In the genomic region with DNA sequence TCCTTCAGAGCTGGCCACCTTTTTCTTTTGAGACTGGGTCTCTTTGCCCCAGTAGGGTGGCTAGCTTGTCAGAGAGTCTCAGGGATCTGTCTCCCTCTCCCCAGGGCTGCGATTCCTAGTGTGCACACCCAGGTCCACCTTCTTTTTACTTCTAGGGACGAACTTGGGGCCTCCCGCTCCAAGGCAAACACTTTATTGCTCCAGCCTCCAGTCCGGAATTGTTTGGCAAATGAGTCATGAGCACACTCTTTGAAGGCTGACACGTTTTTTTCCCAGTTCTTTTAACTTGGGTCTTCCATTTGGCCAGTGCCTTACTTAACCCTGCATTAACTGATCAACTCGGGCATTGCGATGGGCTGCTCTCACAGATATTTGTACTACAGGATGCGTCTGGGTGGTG, we compare ENCODE assay signal across 31 mouse cellular contexts. TPM values are rescaled to one million over a fixed set of nuclear protein-coding genes. Genes with fewer than 3 reads are reported as not detected.
DNase-seq lines count a peak whose midpoint lies in the region; ATAC-seq and TF ChIP-seq lines count a peak whose summit lies in the region.
"Had no signal": no experiment of that assay in that cellular context is flagged by ENCODE, and none has a peak within 500 bp of the region (broad histone marks: within the 10 kb centered on the region; RNA-seq: fewer than 3 reads in every experiment).

No protein-coding gene starts in this region.

- 81% methylated on average over 8 of the region's 8 CpGs for WGBS in liver, postnatal 0 days (ENCODE audit: insufficient replicate concordance)
- 84% methylated on average over 8 of the region's 8 CpGs for WGBS in liver, embryonic 11.5 days
- 97% methylated on average over 8 of the region's 8 CpGs for WGBS in spleen, adult 2 months
- 72% methylated on average over 8 of the region's 8 CpGs for WGBS in stomach, embryonic 14.5 days

- peaks cover 3% of the 10 kb centered on the region for H3K4me1 ChIP-seq in liver, postnatal 0 days (ENCODE audit: insufficient read depth)
- H3K4me1 ChIP-seq in liver, embryonic 11.5 days (replicated peaks; ENCODE audit: control insufficient read depth, insufficient read depth, low read length): no peaks in the 10 kb centered on the region
- H3K4me1 ChIP-seq in spleen, adult 2 months (ENCODE audit: control insufficient read depth, insufficient read depth, insufficient read length): peaks cover 21% of the 10 kb centered on the region; the same call in 1 of the 2 replicates
- peaks cover 10% of the 10 kb centered on the region; the same call in 1 of the 2 replicates for H3K4me1 ChIP-seq in stomach, embryonic 14.5 days (ENCODE audit: control insufficient read depth, insufficient read depth, low read length)
- H3K4me1 ChIP-seq: embryonic facial prominence, embryonic 15.5 days; forebrain, embryonic 12.5 days; heart, embryonic 13.5 days; hindbrain, embryonic 15.5 days; liver, embryonic 13.5 days; neural tube, embryonic 12.5 days had no signal

- no peak for ATAC-seq in liver, postnatal 0 days
- no peak for ATAC-seq in liver, embryonic 11.5 days (replicated peaks; ENCODE audit: low FRiP score)
- ATAC-seq in stomach, embryonic 14.5 days (ENCODE audit: insufficient number of reproducible peaks, insufficient read depth, low FRiP score, low read depth): peak; percentile 29; the same call in 1 of the 2 replicates
- ATAC-seq: inflammation-experienced regulatory T-cells, adult 6 months had no signal

- 0 out of 2 replicates have a peak, but pooled peaks cover 4% of the 10 kb centered on the region for H3K9me3 ChIP-seq in liver, postnatal 0 days (ENCODE audit: low read length)
- H3K9me3 ChIP-seq in liver, embryonic 11.5 days (ENCODE audit: control insufficient read depth, low read length): no peaks in the 10 kb centered on the region
- H3K9me3 ChIP-seq in stomach, embryonic 14.5 days (ENCODE audit: control insufficient read depth, low read depth, low read length): no peaks in the 10 kb centered on the region
- H3K9me3 ChIP-seq: embryonic facial prominence, embryonic 10.5 days; embryonic facial prominence, embryonic 15.5 days; G1E; hindbrain, embryonic 15.5 days; liver, embryonic 13.5 days; neural tube, embryonic 12.5 days had no signal

- H3K9ac ChIP-seq in liver, postnatal 0 days (replicated peaks): no peak overlapping the region
- H3K9ac ChIP-seq in liver, embryonic 11.5 days (ENCODE audit: low read depth, low read length): no peak overlapping the region
- H3K9ac ChIP-seq in stomach, embryonic 14.5 days (replicated peaks; ENCODE audit: low read depth, low read length): no peak overlapping the region
- H3K9ac ChIP-seq: embryonic facial prominence, embryonic 15.5 days; forebrain, embryonic 12.5 days; heart, embryonic 13.5 days; hindbrain, embryonic 15.5 days; liver, embryonic 13.5 days; neural tube, embryonic 12.5 days had no signal

- no peak overlapping the region for H3K4me2 ChIP-seq in liver, postnatal 0 days (ENCODE audit: low read depth, low read length)
- H3K4me2 ChIP-seq in liver, embryonic 11.5 days: no peak overlapping the region
- no peak overlapping the region for H3K4me2 ChIP-seq in stomach, embryonic 14.5 days (replicated peaks; ENCODE audit: low read depth, low read length)
- H3K4me2 ChIP-seq: embryonic facial prominence, embryonic 15.5 days; forebrain, embryonic 12.5 days; heart, embryonic 13.5 days; hindbrain, embryonic 15.5 days; liver, embryonic 13.5 days; neural tube, embryonic 12.5 days had no signal

- H3K36me3 ChIP-seq in liver, postnatal 0 days (replicated peaks; ENCODE audit: insufficient read depth, low read length): peaks cover 56% of the 10 kb centered on the region
- H3K36me3 ChIP-seq in liver, embryonic 11.5 days (ENCODE audit: control insufficient read depth, insufficient read depth, low read length): peaks cover 10% of the 10 kb centered on the region
- peaks cover 28% of the 10 kb centered on the region for H3K36me3 ChIP-seq in spleen, adult 2 months (ENCODE audit: control insufficient read depth, insufficient read depth, low read length)
- peaks cover 38% of the 10 kb centered on the region for H3K36me3 ChIP-seq in stomach, embryonic 14.5 days (ENCODE audit: control insufficient read depth, insufficient read depth, low read length)

- TF ChIP-seq EP300 in liver, postnatal 0 days (IDR thresholded peaks at IDR 0.05; ENCODE audit: low read depth): no peak

- no peaks in the 10 kb centered on the region for H3K27me3 ChIP-seq in liver, postnatal 0 days (ENCODE audit: insufficient read depth, low read length)
- no peaks in the 10 kb centered on the region for H3K27me3 ChIP-seq in liver, embryonic 11.5 days (replicated peaks; ENCODE audit: control insufficient read depth, insufficient read depth, low read length)
- H3K27me3 ChIP-seq in spleen, adult 2 months (ENCODE audit: control insufficient read depth, insufficient read depth, low read length): no peaks in the 10 kb centered on the region
- no peaks in the 10 kb centered on the region for H3K27me3 ChIP-seq in stomach, embryonic 14.5 days (ENCODE audit: control insufficient read depth, insufficient read depth, low read length)
- H3K27me3 ChIP-seq: embryonic facial prominence, embryonic 15.5 days; forebrain, embryonic 12.5 days; heart, embryonic 13.5 days; hindbrain, embryonic 15.5 days; liver, embryonic 13.5 days; neural tube, embryonic 12.5 days had no signal

- no peak for TF ChIP-seq POLR2A in spleen, adult 2 months (IDR thresholded peaks at IDR 0.05; ENCODE audit: low read depth, low read length)

- no peak for TF ChIP-seq CTCF in liver, postnatal 0 days (IDR thresholded peaks at IDR 0.05; ENCODE audit: low read depth)
- no peak for TF ChIP-seq CTCF in spleen, adult 2 months (IDR thresholded peaks at IDR 0.05; ENCODE audit: extremely low read depth, insufficient read depth, insufficient read length, insufficient replicate concordance)

- H3K4me3 ChIP-seq in liver, postnatal 0 days (ENCODE audit: low read depth, low read length): no peak overlapping the region
- no peak overlapping the region for H3K4me3 ChIP-seq in liver, embryonic 11.5 days (ENCODE audit: low read depth, low read length)
- no peak overlapping the region for H3K4me3 ChIP-seq in spleen, adult 2 months (ENCODE audit: extremely low read depth, insufficient read depth, insufficient read length)
- H3K4me3 ChIP-seq in stomach, embryonic 14.5 days (ENCODE audit: low read depth, low read length): no peak overlapping the region
- H3K4me3 ChIP-seq: embryonic facial prominence, embryonic 10.5 days; embryonic facial prominence, embryonic 15.5 days; forebrain, embryonic 12.5 days; heart, embryonic 13.5 days; hindbrain, embryonic 15.5 days; liver, embryonic 13.5 days; myocyte; neural tube, embryonic 12.5 days had no signal

- H3K27ac ChIP-seq in liver, postnatal 0 days (ENCODE audit: low read depth): 0 out of 2 replicates have a peak overlapping the region, but pooled peaks have one; percentile 74
- H3K27ac ChIP-seq in liver, embryonic 11.5 days (ENCODE audit: low read depth, low read length): no peak overlapping the region
- H3K27ac ChIP-seq in spleen, adult 2 months (ENCODE audit: insufficient read depth, low read length): peak overlapping the region; percentile 58
- H3K27ac ChIP-seq in stomach, embryonic 14.5 days (ENCODE audit: low read length): peak overlapping the region; percentile 40; the same call in 1 of the 2 replicates
- H3K27ac ChIP-seq: embryonic facial prominence, embryonic 10.5 days; embryonic facial prominence, embryonic 15.5 days; forebrain, embryonic 12.5 days; heart, embryonic 13.5 days; hindbrain, embryonic 15.5 days; liver, embryonic 13.5 days; macrophage; neural tube, embryonic 12.5 days had no signal

- DNase-seq in liver, postnatal 0 days: no peak
- no peak for DNase-seq in liver, embryonic 11.5 days (ENCODE audit: low spot score)
- no peak for DNase-seq in spleen, adult 2 months (ENCODE audit: low read depth in 1 of 2, low spot score in 2 of 2)
- DNase-seq in spleen, postnatal 14 days (ENCODE audit: low spot score in 2 of 2): no peak
- DNase-seq in thymus, postnatal 0 days (ENCODE audit: low spot score): no peak
- DNase-seq in kidney, postnatal 4 days: no peak
- DNase-seq: adrenal gland, adult 8-10 months; cerebellum, adult 8-10 months; cerebellum, postnatal 25 days; gastrocnemius, postnatal 10 days; heart, postnatal 10 days; kidney, adult 9 months; kidney, postnatal 36 days; layer of hippocampus, postnatal 36 days; left cerebral cortex, postnatal 4 days; liver, embryonic 13.5 days; right cerebral cortex, adult 18-20 months; right cerebral cortex, postnatal 4 days; thymus, adult 2 months; thymus, postnatal 4 days had no signal

RNA-seq across cellular contexts. Expression of gene Ston1, which starts 14.1 kb away (rescaled TPM):
- polyA plus RNA-seq in liver, postnatal 0 days (2015; fragmentation: Nextera tagmentation; extraction: Ambion mirVana): 0.70 and 0.99 TPM in 2 replicates
- 2.8 and 2.9 TPM in 2 replicates for polyA plus RNA-seq in liver, embryonic 11.5 days (2014; fragmentation: Nextera tagmentation; extraction: Ambion mirVana)
- polyA plus RNA-seq in spleen, adult 2 months (2012; rRNA removed): 7.4 and 9.3 TPM in 2 replicates
- 10.4 and 10.8 TPM in 2 replicates for polyA plus RNA-seq in stomach, embryonic 14.5 days (2014; fragmentation: Nextera tagmentation; extraction: Ambion mirVana)
- polyA plus RNA-seq in thymus, postnatal 0 days (2015; fragmentation: Nextera tagmentation; extraction: Ambion mirVana): 3.4 and 3.8 TPM in 2 replicates

RNA-seq across cellular contexts. Expression of gene Ppp1r21, which starts 53.5 kb away (rescaled TPM):
- 9.0 TPM in 2 replicates for polyA plus RNA-seq in liver, postnatal 0 days (2015; fragmentation: Nextera tagmentation; extraction: Ambion mirVana)
- 16.2 and 16.6 TPM in 2 replicates for polyA plus RNA-seq in liver, embryonic 11.5 days (2014; fragmentation: Nextera tagmentation; extraction: Ambion mirVana)
- 27.4 and 28.5 TPM in 2 replicates for polyA plus RNA-seq in spleen, adult 2 months (2012; rRNA removed)
- polyA plus RNA-seq in stomach, embryonic 14.5 days (2014; fragmentation: Nextera tagmentation; extraction: Ambion mirVana): 26.9 and 30.3 TPM in 2 replicates
- polyA plus RNA-seq in thymus, postnatal 0 days (2015; fragmentation: Nextera tagmentation; extraction: Ambion mirVana): 31.0 and 33.8 TPM in 2 replicates
